Mouse (Mus musculus): ENCODE measurements around the gene Vegfb. TPM values are rescaled to one million over a fixed set of nuclear protein-coding genes. Genes with fewer than 3 reads are reported as not detected.

Vegfb gene
- total RNA-seq, 1 experiment = 10.0 TPM

GRCm38 (mm10) chr19:6969291-6969664, 18.2 kb downstream of the Vegfb start:
- H3K4me1 ChIP-seq (ENCODE audit: control insufficient read depth in 2 of 2, insufficient read depth in 2 of 2, low read length in 2 of 2, poor library complexity in 1 of 2) = peaks cover 11 to 39% of the 10 kb centered on the region in 2 experiments; a peak in 3 of 4 replicates
- DNase-seq (ENCODE audit: low read depth, low spot score) = no peak
- H3K9ac ChIP-seq (ENCODE audit: insufficient read depth, low read depth, low read length, poor library complexity, severe bottlenecking) = peak overlapping the region; percentile 72
- TF ChIP-seq ZNF384 (IDR thresholded peaks at IDR 0.05; ENCODE audit: low read depth, low read length) (no peak), ZC3H11A (IDR thresholded peaks at IDR 0.05; ENCODE audit: borderline replicate concordance, low read depth, low read length) (no peak), MAFK (IDR thresholded peaks at IDR 0.05; ENCODE audit: insufficient read depth, low read depth, low read length) (no peak), HCFC1 (IDR thresholded peaks at IDR 0.05; ENCODE audit: borderline replicate concordance, insufficient read depth, low read length) (no peak), CHD2 (IDR thresholded peaks at IDR 0.05; ENCODE audit: low read depth, low read length) (no peak)
- H3K4me3 ChIP-seq (ENCODE audit: insufficient read depth in 1 of 2, low read depth in 1 of 2, low read length in 2 of 2, poor library complexity in 1 of 2, severe bottlenecking in 1 of 2) = peak overlapping the region; percentile 74 to 87
- H3K27ac ChIP-seq (ENCODE audit: insufficient read depth, low read depth, low read length, poor library complexity, severe bottlenecking) = no peak overlapping the region
- H3K9me3 ChIP-seq (ENCODE audit: control insufficient read depth, insufficient read depth, low read depth, low read length) = no peaks in the 10 kb centered on the region
- in situ Hi-C loops (cut with MboI; ENCODE audit: low sequenced_read_pairs in 2 of 2, unreplicated experiment in 2 of 2) = no loop called here
- H3K36me3 ChIP-seq (ENCODE audit: control insufficient read depth, insufficient read depth, low read length, poor library complexity, severe bottlenecking) = peaks cover 21% of the 10 kb centered on the region

DNA sequence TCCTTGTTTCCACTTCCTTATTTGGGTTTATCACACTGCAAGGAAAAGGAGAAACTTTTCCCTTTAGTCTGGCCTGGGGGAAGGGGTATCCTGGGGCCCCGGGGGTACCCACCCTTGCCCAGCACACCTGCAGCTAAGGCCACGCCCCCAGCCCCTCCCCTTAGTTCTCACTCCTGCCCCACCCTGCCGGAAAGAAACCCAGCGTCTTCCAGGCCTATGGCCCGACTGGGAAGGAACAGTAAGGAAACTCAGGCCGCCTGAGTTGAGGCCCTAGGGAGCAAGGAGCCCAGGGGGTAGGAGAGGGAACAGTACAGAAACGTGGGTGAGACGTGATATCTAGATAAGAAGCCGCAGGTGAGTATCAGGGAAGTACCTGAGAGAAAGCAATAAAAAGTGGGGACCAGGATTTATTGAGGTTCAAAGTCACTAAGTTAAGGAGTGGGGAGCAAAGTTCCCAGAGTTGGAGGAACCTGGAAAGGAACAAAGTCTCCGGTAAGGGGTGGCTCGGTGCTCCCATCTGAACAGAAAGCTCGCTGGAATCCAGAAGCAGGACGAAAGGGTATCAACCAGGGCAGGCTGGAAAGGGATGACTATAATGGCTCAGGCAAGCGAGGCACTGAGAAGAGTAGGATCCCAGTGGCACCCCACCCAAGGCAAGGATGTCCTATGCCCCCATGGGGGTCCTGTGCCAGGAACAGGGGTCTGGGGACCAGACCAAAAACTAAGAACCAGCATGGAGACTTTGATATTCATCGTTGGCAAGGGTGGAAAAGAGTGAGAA, 18.8 kb downstream of the Vegfb start:
- DNase-seq (ENCODE audit: low read depth, low spot score) = no peak
- TF ChIP-seq CHD2 (IDR thresholded peaks at IDR 0.05; ENCODE audit: low read depth, low read length) = no peak
- no peak for TF ChIP-seq ZC3H11A (IDR thresholded peaks at IDR 0.05; ENCODE audit: borderline replicate concordance, low read depth, low read length)
- TF ChIP-seq ZNF384 (IDR thresholded peaks at IDR 0.05; ENCODE audit: low read depth, low read length) = no peak
- no peak for TF ChIP-seq HCFC1 (IDR thresholded peaks at IDR 0.05; ENCODE audit: borderline replicate concordance, insufficient read depth, low read length)
- TF ChIP-seq MAFK (IDR thresholded peaks at IDR 0.05; ENCODE audit: insufficient read depth, low read depth, low read length) = no peak
- Histone ChIP-seq H3K4me3 (ENCODE audit: insufficient read depth in 1 of 2, low read depth in 1 of 2, low read length in 2 of 2, poor library complexity in 1 of 2, severe bottlenecking in 1 of 2) (peak overlapping the region; percentile 74 to 87), H3K27ac (ENCODE audit: insufficient read depth, low read depth, low read length, poor library complexity, severe bottlenecking) (no peak overlapping the region), H3K4me1 (ENCODE audit: control insufficient read depth in 2 of 2, insufficient read depth in 2 of 2, low read length in 2 of 2, poor library complexity in 1 of 2) (peaks cover 9 to 38% of the 10 kb centered on the region in 2 experiments; a peak in 3 of 4 replicates), H3K9me3 (ENCODE audit: control insufficient read depth, insufficient read depth, low read depth, low read length) (no peaks in the 10 kb centered on the region), H3K36me3 (ENCODE audit: control insufficient read depth, insufficient read depth, low read length, poor library complexity, severe bottlenecking) (peaks cover 27% of the 10 kb centered on the region), H3K9ac (ENCODE audit: insufficient read depth, low read depth, low read length, poor library complexity, severe bottlenecking) (peak overlapping the region; percentile 72; the same call in 1 of the 2 replicates)
- in situ Hi-C loops (cut with MboI; ENCODE audit: low sequenced_read_pairs in 2 of 2, unreplicated experiment in 2 of 2) = no loop called here

- H3K27ac ChIP-seq (ENCODE audit: insufficient read depth, low read depth, low read length, poor library complexity, severe bottlenecking) = no peak overlapping the region
- no peak overlapping the region for H3K4me3 ChIP-seq (ENCODE audit: insufficient read depth in 1 of 2, low read depth in 1 of 2, low read length in 2 of 2, poor library complexity in 1 of 2, severe bottlenecking in 1 of 2)
- peaks cover 63% of the 10 kb centered on the region for H3K36me3 ChIP-seq (ENCODE audit: control insufficient read depth, insufficient read depth, low read length, poor library complexity, severe bottlenecking)
- H3K9me3 ChIP-seq (ENCODE audit: control insufficient read depth, insufficient read depth, low read depth, low read length) = no peaks in the 10 kb centered on the region
- in situ Hi-C loops (cut with MboI; ENCODE audit: low sequenced_read_pairs in 2 of 2, unreplicated experiment in 2 of 2) = no loop called here
- DNase-seq (ENCODE audit: low read depth, low spot score) = no peak
- H3K9ac ChIP-seq (ENCODE audit: insufficient read depth, low read depth, low read length, poor library complexity, severe bottlenecking) = no peak overlapping the region
- H3K4me1 ChIP-seq (ENCODE audit: control insufficient read depth in 2 of 2, insufficient read depth in 2 of 2, low read length in 2 of 2, poor library complexity in 1 of 2) = peaks cover 0 to 12% of the 10 kb centered on the region in 2 experiments; a peak in 2 of 4 replicates
- TF ChIP-seq MAFK (IDR thresholded peaks at IDR 0.05; ENCODE audit: insufficient read depth, low read depth, low read length) = no peak
- no peak for TF ChIP-seq CHD2 (IDR thresholded peaks at IDR 0.05; ENCODE audit: low read depth, low read length)
- no peak for TF ChIP-seq HCFC1 (IDR thresholded peaks at IDR 0.05; ENCODE audit: borderline replicate concordance, insufficient read depth, low read length)
- TF ChIP-seq ZNF384 (IDR thresholded peaks at IDR 0.05; ENCODE audit: low read depth, low read length) = no peak
- no peak for TF ChIP-seq ZC3H11A (IDR thresholded peaks at IDR 0.05; ENCODE audit: borderline replicate concordance, low read depth, low read length)
These were observed 31.0 kb downstream of the Vegfb start for GRCm38 (mm10) chr19:6956461-6956860.

DNA sequence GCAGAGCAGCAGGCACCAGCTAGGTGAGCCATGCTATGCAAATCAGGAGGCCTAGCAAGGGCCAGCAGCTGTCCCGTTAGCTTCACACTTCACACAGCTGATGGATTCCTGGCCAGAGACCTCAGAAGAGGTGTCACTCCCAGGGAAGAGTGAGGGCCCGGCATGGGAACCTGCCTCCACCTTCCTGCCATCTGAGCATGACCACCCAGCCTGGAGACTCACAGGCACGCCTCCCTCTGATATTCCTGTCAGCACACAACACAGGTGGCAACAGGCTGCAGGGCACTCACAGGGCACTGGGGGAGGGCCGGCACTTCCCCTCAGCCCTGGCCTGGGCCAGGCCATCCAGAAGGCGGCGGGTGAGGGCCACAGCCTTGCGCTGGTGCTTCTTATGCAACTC, 32.0 kb downstream of the Vegfb start:
- Histone ChIP-seq H3K36me3 (ENCODE audit: control insufficient read depth, insufficient read depth, low read length, poor library complexity, severe bottlenecking) (peaks cover 60% of the 10 kb centered on the region), H3K9me3 (ENCODE audit: control insufficient read depth, insufficient read depth, low read depth, low read length) (no peaks in the 10 kb centered on the region), H3K4me3 (ENCODE audit: insufficient read depth in 1 of 2, low read depth in 1 of 2, low read length in 2 of 2, poor library complexity in 1 of 2, severe bottlenecking in 1 of 2) (no peak overlapping the region), H3K9ac (ENCODE audit: insufficient read depth, low read depth, low read length, poor library complexity, severe bottlenecking) (no peak overlapping the region), H3K4me1 (ENCODE audit: control insufficient read depth in 2 of 2, insufficient read depth in 2 of 2, low read length in 2 of 2, poor library complexity in 1 of 2) (peaks cover 0 to 12% of the 10 kb centered on the region in 2 experiments; a peak in 2 of 4 replicates), H3K27ac (ENCODE audit: insufficient read depth, low read depth, low read length, poor library complexity, severe bottlenecking) (no peak overlapping the region)
- DNase-seq (ENCODE audit: low read depth, low spot score) = no peak
- TF ChIP-seq ZNF384 (IDR thresholded peaks at IDR 0.05; ENCODE audit: low read depth, low read length) (no peak), ZC3H11A (IDR thresholded peaks at IDR 0.05; ENCODE audit: borderline replicate concordance, low read depth, low read length) (no peak), HCFC1 (IDR thresholded peaks at IDR 0.05; ENCODE audit: borderline replicate concordance, insufficient read depth, low read length) (no peak), CHD2 (IDR thresholded peaks at IDR 0.05; ENCODE audit: low read depth, low read length) (no peak), MAFK (IDR thresholded peaks at IDR 0.05; ENCODE audit: insufficient read depth, low read depth, low read length) (no peak)
- in situ Hi-C loops (cut with MboI; ENCODE audit: low sequenced_read_pairs in 2 of 2, unreplicated experiment in 2 of 2) = no loop called here
